Mouse (Mus musculus): Measurements from ENCODE around the gene Olfr10. TPM values are rescaled to one million over a fixed set of nuclear protein-coding genes. Genes with fewer than 3 reads are reported as not detected.
"Not testable (repeated sequence)": the region's sequence is repeated elsewhere in the genome, so short reads cannot be mapped to it uniquely, and the experiment has no call there.

Gene Olfr10
- total RNA-seq (2021), result not detected

- DNase-seq (ENCODE audit: low spot score), result no peak
- intact Hi-C loops (cut with DNase I), result no loop called here
These were observed at the start of gene Olfr10 for GRCm38 (mm10) chr11:49304441-49304840. TSS of gene Olfr10 (plus strand) at chr11:49304741.

GRCm38 (mm10) chr11:49259296-49259695, 45.2 kb upstream of the Olfr10 start:
- no peak for DNase-seq (ENCODE audit: low spot score)
- intact Hi-C loops (cut with DNase I), result no loop called here

GRCm38 (mm10) chr11:49259829-49260228, 44.7 kb upstream of the Olfr10 start:
- no peak for DNase-seq (ENCODE audit: low spot score)
- intact Hi-C loops (cut with DNase I), result no loop called here

- intact Hi-C loops (cut with DNase I), result no loop called here
- DNase-seq (ENCODE audit: low spot score), result no peak
These were observed 43.8 kb upstream of the Olfr10 start for GRCm38 (mm10) chr11:49260598-49261312.

GRCm38 (mm10) chr11:49261313-49261855, 43.2 kb upstream of the Olfr10 start:
- DNase-seq (ENCODE audit: low spot score), result no peak
- intact Hi-C loops (cut with DNase I), result no loop called here

GRCm38 (mm10) chr11:49262286-49262685, 42.3 kb upstream of the Olfr10 start:
- intact Hi-C loops (cut with DNase I), result no loop called here
- DNase-seq (ENCODE audit: low spot score), result no peak

- no peak for DNase-seq (ENCODE audit: low spot score)
- intact Hi-C loops (cut with DNase I), result no loop called here
These were observed 41.4 kb upstream of the Olfr10 start for GRCm38 (mm10) chr11:49263149-49263548.

GRCm38 (mm10) chr11:49264081-49264480, 40.5 kb upstream of the Olfr10 start:
- intact Hi-C loops (cut with DNase I), result no loop called here

GRCm38 (mm10) chr11:49264622-49265021, 39.9 kb upstream of the Olfr10 start:
- no peak for DNase-seq (ENCODE audit: low spot score)
- intact Hi-C loops (cut with DNase I), result no loop called here

More at GRCm38 (mm10) chr11:49264081-49264480, 40.5 kb upstream of the Olfr10 start:
- no peak for DNase-seq (ENCODE audit: low spot score)

GRCm38 (mm10) chr11:49265101-49265500, 39.4 kb upstream of the Olfr10 start:
- intact Hi-C loops (cut with DNase I), result no loop called here
- DNase-seq (ENCODE audit: low spot score), result no peak

- intact Hi-C loops (cut with DNase I), result no loop called here
- no peak for DNase-seq (ENCODE audit: low spot score)
These were observed 37.9 kb upstream of the Olfr10 start for GRCm38 (mm10) chr11:49266671-49267070.

GRCm38 (mm10) chr11:49267316-49267715, 37.2 kb upstream of the Olfr10 start:
- no peak for DNase-seq (ENCODE audit: low spot score)
- intact Hi-C loops (cut with DNase I), result no loop called here

GRCm38 (mm10) chr11:49267970-49268579, 36.5 kb upstream of the Olfr10 start:
- no peak for DNase-seq (ENCODE audit: low spot score)
- intact Hi-C loops (cut with DNase I), result no loop called here

GRCm38 (mm10) chr11:49269761-49270160, 34.8 kb upstream of the Olfr10 start:
- intact Hi-C loops (cut with DNase I), result loop anchor here (2.0 to 5.0 kb wide), 2 partner anchors 162 to 395 kb away; no protein-coding TSS in a partner anchor
- DNase-seq (ENCODE audit: low spot score), result no peak

- DNase-seq (ENCODE audit: low spot score), result no peak
- intact Hi-C loops (cut with DNase I), result loop anchor here (2.0 to 5.0 kb wide), 2 partner anchors 163 to 396 kb away; no protein-coding TSS in a partner anchor
These were observed 34.2 kb upstream of the Olfr10 start for GRCm38 (mm10) chr11:49270368-49270767.

GRCm38 (mm10) chr11:49271334-49271733, 33.2 kb upstream of the Olfr10 start:
- intact Hi-C loops (cut with DNase I), result loop anchor here (1.0 to 5.0 kb wide), 3 partner anchors 82 to 397 kb away; no protein-coding TSS in a partner anchor
- DNase-seq (ENCODE audit: low spot score), result no peak

- intact Hi-C loops (cut with DNase I), result loop anchor here (5.0 kb wide), 1 partner anchor 167 kb away; no protein-coding TSS in a partner anchor
- DNase-seq (ENCODE audit: low spot score), result no peak
These were observed 30.6 kb upstream of the Olfr10 start for GRCm38 (mm10) chr11:49273834-49274519.

- intact Hi-C loops (cut with DNase I), result no loop called here
- DNase-seq (ENCODE audit: low spot score), result no peak
These were observed 26.3 kb upstream of the Olfr10 start, which contains the start of gene Olfr1393 for GRCm38 (mm10) chr11:49278222-49278621. TSS of gene Olfr1393 (plus strand) at chr11:49278304.

- DNase-seq (ENCODE audit: low spot score); intact Hi-C loops (cut with DNase I): not testable (repeated sequence)
These were observed 19.6 kb upstream of the Olfr10 start, which contains the start of gene Olfr1392 for GRCm38 (mm10) chr11:49284982-49285381. TSS of gene Olfr1392 (plus strand) at chr11:49285282.

GRCm38 (mm10) chr11:49287251-49287650, 17.3 kb upstream of the Olfr10 start:
- DNase-seq (ENCODE audit: low spot score), result no peak
- intact Hi-C loops (cut with DNase I), result no loop called here

Measured in heart, postnatal 25 days (tissue).